Mouse (Mus musculus) CH12.LX (cell line): ENCODE measurements around the gene Ppp1r27.
"Not testable (repeated sequence)": the region's sequence is repeated elsewhere in the genome, so short reads cannot be mapped to it uniquely, and the experiment has no call there.

Experiments used
- CHD2 ChIP-seq: IDR thresholded peaks from 2 replicates; pipeline ENCODE4 v1.6.1; 2011; ENCODE audit warnings: low read length, improper control_type of control experiment
- CTCF ChIP-seq, 2 experiments: IDR thresholded peaks in 1 of 2; conservative IDR thresholded peaks in 1 of 2; 2 replicates each; pipeline ENCODE4 v1.5.1; 2011 to 2012; ENCODE audit warnings: low read depth in 2 of 2, low read length in 2 of 2, improper control_type of control experiment in 1 of 2, inconsistent platforms in 1 of 2, mild to moderate bottlenecking in 1 of 2, moderate library complexity in 1 of 2
- EP300 ChIP-seq: IDR thresholded peaks from 2 replicates; pipeline ENCODE4 v1.6.1; 2011; ENCODE audit warnings: low read length, improper control_type of control experiment
- ETS1 ChIP-seq: conservative IDR thresholded peaks from 2 replicates; pipeline ENCODE4 v1.6.1; 2012; ENCODE audit warnings: low read depth, mild to moderate bottlenecking, inconsistent platforms, low read length, improper control_type of control experiment, moderate library complexity
- GABPA ChIP-seq: IDR thresholded peaks from 2 replicates; pipeline ENCODE4 v1.6.1; 2012; ENCODE audit warnings: low read depth, low read length, improper control_type of control experiment, inconsistent platforms; ENCODE audit not compliant: insufficient replicate concordance
- JUND ChIP-seq: conservative IDR thresholded peaks from 2 replicates; pipeline ENCODE4 v1.6.1; 2011; ENCODE audit warnings: low read depth, low read length, improper control_type of control experiment
- KAT2A ChIP-seq: IDR thresholded peaks from 2 replicates; pipeline ENCODE4 v1.6.1; 2012; ENCODE audit warnings: low read length, improper control_type of control experiment, inconsistent platforms; ENCODE audit not compliant: insufficient replicate concordance
- MXI1 ChIP-seq: IDR thresholded peaks from 2 replicates; pipeline ENCODE4 v1.6.1; 2011; ENCODE audit warnings: mild to moderate bottlenecking, low read depth, low read length, improper control_type of control experiment
- NRF1 ChIP-seq: IDR thresholded peaks from 2 replicates; pipeline ENCODE4 v1.6.1; 2014; ENCODE audit warnings: low read depth, mild to moderate bottlenecking, inconsistent platforms, low read length, improper control_type of control experiment, moderate library complexity
- RAD21 ChIP-seq: IDR thresholded peaks from 2 replicates; pipeline ENCODE4 v1.6.1; 2011; ENCODE audit warnings: low read depth, mild to moderate bottlenecking, low read length, improper control_type of control experiment, moderate library complexity
- SIN3A ChIP-seq: IDR thresholded peaks from 2 replicates; pipeline ENCODE4 v1.6.1; 2012; ENCODE audit warnings: low read length, improper control_type of control experiment, inconsistent platforms
- USF1 ChIP-seq: IDR thresholded peaks from 2 replicates; pipeline ENCODE4 v1.6.1; 2014; ENCODE audit warnings: low read depth, mild to moderate bottlenecking, inconsistent platforms, low read length, improper control_type of control experiment
- ZC3H11A ChIP-seq: IDR thresholded peaks from 2 replicates; pipeline ENCODE4 v1.6.1; 2012; ENCODE audit warnings: low read depth, mild to moderate bottlenecking, inconsistent platforms, low read length, improper control_type of control experiment
- ZKSCAN1 ChIP-seq: IDR thresholded peaks from 2 replicates; pipeline ENCODE4 v1.6.1; 2012; ENCODE audit warnings: low read depth, inconsistent platforms, low read length, improper control_type of control experiment, borderline replicate concordance

DNA sequence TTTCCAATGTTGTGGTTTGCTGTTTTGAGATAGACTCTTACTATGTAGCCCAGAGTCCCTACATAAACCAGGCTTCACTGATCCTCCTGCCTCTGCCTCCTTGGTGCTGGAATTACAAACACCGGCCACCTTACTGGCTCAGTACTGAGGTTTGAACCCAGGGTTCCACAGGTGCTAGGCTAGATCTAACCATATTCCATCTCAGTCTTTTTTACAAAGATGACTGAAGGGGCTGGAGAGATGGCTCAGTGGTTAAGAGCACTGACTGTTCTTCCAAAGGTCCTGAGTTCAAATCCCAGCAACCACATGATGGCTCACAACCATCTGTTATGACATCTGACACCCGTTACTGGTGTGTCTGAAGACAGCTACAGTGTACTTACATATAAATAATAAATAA lies 36.7 kb downstream of the Ppp1r27 start:
- TF ChIP-seq SIN3A; CTCF (conservative IDR thresholded peaks at IDR 0.05 in 1 of 2, IDR thresholded peaks at IDR 0.05 in 1 of 2; ENCODE audit: low read depth in 2 of 2, low read length in 2 of 2); RAD21; JUND; USF1; CHD2; MXI1; ETS1; KAT2A; EP300; GABPA; NRF1; ZC3H11A; ZKSCAN1: not testable (repeated sequence)
